Mouse (Mus musculus) C2C12 (cell line): ENCODE data around the gene Gm4763. TPM values are rescaled to one million over a fixed set of nuclear protein-coding genes. Genes with fewer than 3 reads are reported as not detected.
"Not testable (repeated sequence)": the region's sequence is repeated elsewhere in the genome, so short reads cannot be mapped to it uniquely, and the experiment has no call there.

Experiments
- H3K27me3 ChIP-seq: one replicate; pipeline ENCODE4 v1.6.1; 2011; ENCODE audit not compliant: control insufficient read depth, insufficient read depth, insufficient read length
- H3K36me3 ChIP-seq: one replicate; pipeline ENCODE4 v1.6.1; 2011; ENCODE audit not compliant: control insufficient read depth, insufficient read depth
- H3K4me3 ChIP-seq: one replicate; pipeline ENCODE4 v1.5.1; 2011; ENCODE audit warnings: mild to moderate bottlenecking, control low read depth; ENCODE audit not compliant: poor library complexity, insufficient read depth, severe bottlenecking
- H3K79me2 ChIP-seq: one replicate; pipeline ENCODE4 v1.6.1; 2011; ENCODE audit not compliant: control insufficient read depth, insufficient read depth
- H3K79me3 ChIP-seq: one replicate; pipeline ENCODE4 v1.6.1; 2011; ENCODE audit warnings: low read depth, control low read depth
- H3ac ChIP-seq: one replicate; pipeline ENCODE3; 2011; ENCODE audit warnings: low read depth; ENCODE audit not compliant: control insufficient read depth, insufficient read length
- CEBPB ChIP-seq: IDR thresholded peaks from one replicate; pipeline ENCODE4 v1.6.1; 2011; ENCODE audit warnings: low read depth, mild to moderate bottlenecking, control low read depth, moderate library complexity
- CTCF ChIP-seq: IDR thresholded peaks from one replicate; pipeline ENCODE4 v1.5.1; 2011; ENCODE audit not compliant: control insufficient read depth, insufficient read depth, insufficient read length
- FOSL1 ChIP-seq: IDR thresholded peaks from one replicate; pipeline ENCODE4 v1.8.0; 2011; ENCODE audit warnings: mild to moderate bottlenecking, low read length; ENCODE audit not compliant: poor library complexity, insufficient read depth, severe bottlenecking
- MAX ChIP-seq: IDR thresholded peaks from one replicate; pipeline ENCODE4 v1.6.1; 2011; ENCODE audit warnings: mild to moderate bottlenecking, control low read depth
- MYOD1 ChIP-seq: IDR thresholded peaks from one replicate; pipeline ENCODE4 v1.6.1; 2011; ENCODE audit warnings: low read depth; ENCODE audit not compliant: control insufficient read depth, insufficient read length
- MYOG ChIP-seq: IDR thresholded peaks from one replicate; pipeline ENCODE4 v1.6.1; 2011; ENCODE audit not compliant: control insufficient read depth, insufficient read length; ENCODE audit errors: extremely low read depth
- USF1 ChIP-seq: IDR thresholded peaks from one replicate; pipeline ENCODE4 v1.6.1; 2011; ENCODE audit warnings: low read depth, mild to moderate bottlenecking, control low read depth, moderate library complexity
- long read RNA-seq, 2 experiments: library from polyadenylated mRNA; unstranded; transcript quantifications; one replicate each; pipeline ENCODE4 v2.0.0; 2019 to 2020
- polyA plus RNA-seq: library from polyadenylated mRNA; unstranded; fragments of >200 nt; fragmentation: generic; extraction: Trizol; gene quantifications from one replicate; pipeline ENCODE4 v1.2.1, GENCODE M21; 2012; ENCODE audit warnings: missing spikeins

Gm4763 gene
- polyA plus RNA-seq: not detected
- long read RNA-seq, experiment 1: 0 reads
- long read RNA-seq, experiment 2: 0 reads

- H3K4me3 ChIP-seq, H3K79me3 ChIP-seq, H3K79me2 ChIP-seq, H3K36me3 ChIP-seq, H3ac ChIP-seq: not testable (repeated sequence)
- H3K27me3 ChIP-seq: peaks cover 16% of the 10 kb centered on the region
Observed at GRCm38 (mm10) chr7:24726808-24727207, at the start of gene Gm4763. TSS of gene Gm4763 (minus strand) at chr7:24726908.

GRCm38 (mm10) chr7:24776145-24776544 lies 49.4 kb upstream of the Gm4763 start:
- TF ChIP-seq MYOG (no peak), CEBPB (no peak), CTCF (no peak), MAX (no peak), USF1 (no peak), MYOD1 (no peak), FOSL1 (no peak)
- peaks cover 20% of the 10 kb centered on the region for H3K27me3 ChIP-seq
- no peaks in the 10 kb centered on the region for H3K79me2 ChIP-seq
- no peaks in the 10 kb centered on the region for H3K79me3 ChIP-seq
- no peak overlapping the region for H3ac ChIP-seq
- H3K36me3 ChIP-seq: no peaks in the 10 kb centered on the region
- no peak overlapping the region for H3K4me3 ChIP-seq

- TF ChIP-seq CEBPB (no peak), CTCF (no peak), MAX (no peak), USF1 (no peak), MYOG (no peak), FOSL1 (no peak), MYOD1 (no peak)
- H3K4me3 ChIP-seq: no peak overlapping the region
- H3K36me3 ChIP-seq: no peaks in the 10 kb centered on the region
- H3K79me3 ChIP-seq: no peaks in the 10 kb centered on the region
- no peak overlapping the region for H3ac ChIP-seq
- no peaks in the 10 kb centered on the region for H3K79me2 ChIP-seq
- H3K27me3 ChIP-seq: peaks cover 8% of the 10 kb centered on the region
Observed at GRCm38 (mm10) chr7:24773942-24774535, 47.3 kb upstream of the Gm4763 start.

GRCm38 (mm10) chr7:24771361-24771760 lies 44.7 kb upstream of the Gm4763 start:
- no peak for TF ChIP-seq MYOG
- no peak for TF ChIP-seq USF1
- TF ChIP-seq CTCF: no peak
- TF ChIP-seq MAX: no peak
- TF ChIP-seq FOSL1: no peak
- no peak for TF ChIP-seq MYOD1
- TF ChIP-seq CEBPB: no peak
- Histone ChIP-seq H3K79me2 (no peaks in the 10 kb centered on the region), H3K4me3 (no peak overlapping the region), H3K27me3 (peaks cover 6% of the 10 kb centered on the region), H3K36me3 (no peaks in the 10 kb centered on the region), H3K79me3 (no peaks in the 10 kb centered on the region), H3ac (no peak overlapping the region)

- peaks cover 55% of the 10 kb centered on the region for H3K27me3 ChIP-seq
- no peaks in the 10 kb centered on the region for H3K79me3 ChIP-seq
- H3ac ChIP-seq: no peak overlapping the region
- TF ChIP-seq MAX (no peak), CTCF (no peak), MYOG (no peak), FOSL1 (no peak), USF1 (no peak), CEBPB (no peak), MYOD1 (no peak)
- H3K4me3 ChIP-seq: no peak overlapping the region
- no peaks in the 10 kb centered on the region for H3K79me2 ChIP-seq
- H3K36me3 ChIP-seq: no peaks in the 10 kb centered on the region
Observed at GRCm38 (mm10) chr7:24762574-24762973, 35.9 kb upstream of the Gm4763 start.

GRCm38 (mm10) chr7:24761161-24761560 lies 34.5 kb upstream of the Gm4763 start:
- H3ac ChIP-seq: no peak overlapping the region
- no peaks in the 10 kb centered on the region for H3K79me3 ChIP-seq
- no peaks in the 10 kb centered on the region for H3K36me3 ChIP-seq
- no peak overlapping the region for H3K4me3 ChIP-seq
- H3K27me3 ChIP-seq: peaks cover 66% of the 10 kb centered on the region
- TF ChIP-seq MAX: no peak
- no peak for TF ChIP-seq CTCF
- TF ChIP-seq USF1: no peak
- TF ChIP-seq CEBPB: no peak
- no peak for TF ChIP-seq MYOG
- TF ChIP-seq FOSL1: no peak
- no peak for TF ChIP-seq MYOD1
- no peaks in the 10 kb centered on the region for H3K79me2 ChIP-seq
